Mouse (Mus musculus) T-helper 2 cell (primary cell): Measurements from ENCODE around the gene Dop1b.

Experiments used
- in situ Hi-C: fragments of 300-600 bp; cut with MboI, MseI; formaldehyde crosslinking; loops from one replicate; pipeline ENCODE4 v1.15.1; 2025; ENCODE audit warnings: high pct_unique_total_duplicates

Dop1b gene

DNA sequence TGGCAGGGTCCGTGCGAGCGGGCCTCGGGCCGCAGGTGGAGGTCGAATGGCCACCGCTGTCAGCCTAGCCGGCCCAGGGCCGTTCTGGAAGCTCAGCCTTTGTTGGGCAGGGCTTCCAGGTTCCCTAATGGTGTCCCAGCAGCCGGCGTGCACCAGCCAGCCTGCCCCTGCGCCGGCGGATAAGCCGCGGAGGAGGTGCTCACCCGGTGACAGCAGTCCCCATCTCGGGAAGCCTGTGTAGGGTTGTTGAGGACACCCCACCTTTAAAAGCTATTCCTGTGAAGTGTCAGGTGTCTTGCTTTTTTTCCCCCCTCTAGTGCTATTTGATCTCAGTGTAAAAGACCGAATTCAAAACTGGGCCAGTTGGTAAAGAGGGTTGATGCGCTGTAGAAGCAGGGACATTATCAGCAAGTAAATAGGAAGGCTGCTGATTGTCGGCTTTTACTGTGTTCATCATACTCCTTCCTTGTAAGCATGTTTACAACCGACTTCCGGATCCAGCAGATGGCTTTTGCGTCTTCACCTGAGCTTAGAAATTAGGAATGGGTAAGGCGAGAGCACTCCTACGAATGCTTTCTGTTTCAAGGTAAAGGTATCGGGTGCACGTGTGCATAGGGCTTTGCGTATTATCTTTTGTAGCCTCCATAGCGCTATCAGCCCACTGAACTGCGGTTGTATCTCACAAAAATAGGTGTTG, 633 bp downstream of the Dop1b start:
- in situ Hi-C loops = no loop called here

DNA sequence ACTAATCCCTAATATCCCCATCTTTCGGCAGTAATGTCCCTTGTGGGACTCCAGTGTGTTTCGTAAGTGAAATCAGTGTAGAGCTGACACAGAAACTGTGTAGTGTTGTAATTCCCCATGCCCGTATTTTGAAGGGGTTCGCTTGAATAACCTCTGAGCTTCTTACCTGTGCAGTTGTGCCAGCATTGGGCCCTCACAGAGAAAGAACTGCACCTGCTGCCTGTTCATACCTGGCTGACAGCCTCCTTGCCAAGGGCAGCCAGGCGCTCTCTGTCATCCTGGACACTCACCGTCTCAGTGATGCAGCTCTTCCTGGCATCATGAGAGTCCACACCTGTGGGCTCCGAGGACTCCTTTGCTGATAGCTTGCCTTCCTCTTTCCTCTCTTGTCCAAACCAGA, 1.3 kb downstream of the Dop1b start:
- in situ Hi-C loops = no loop called here

DNA sequence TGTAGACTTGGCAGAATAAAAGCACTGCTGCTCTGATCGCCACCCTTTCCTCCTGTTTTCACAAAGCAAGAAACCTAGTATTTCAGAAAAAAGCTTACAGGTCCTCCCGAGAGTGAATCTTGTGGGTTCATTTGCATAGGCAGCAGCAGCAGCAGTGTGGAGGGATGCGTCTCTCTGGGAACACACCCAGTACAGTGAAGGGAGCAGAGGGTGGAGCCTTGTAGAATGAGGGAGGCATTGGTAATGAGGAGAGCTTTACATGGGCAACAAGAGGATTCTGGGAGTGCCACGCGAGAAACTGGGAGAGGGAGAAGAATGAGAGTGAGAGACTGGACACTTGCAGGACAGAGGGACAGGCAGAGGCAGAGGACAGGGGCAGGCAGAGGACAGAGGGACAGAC, 2.7 kb downstream of the Dop1b start:
- in situ Hi-C loops = no loop called here

- in situ Hi-C loops = no loop called here
These were observed 4.1 kb downstream of the Dop1b start for GRCm38 (mm10) chr16:93715826-93716225.

DNA sequence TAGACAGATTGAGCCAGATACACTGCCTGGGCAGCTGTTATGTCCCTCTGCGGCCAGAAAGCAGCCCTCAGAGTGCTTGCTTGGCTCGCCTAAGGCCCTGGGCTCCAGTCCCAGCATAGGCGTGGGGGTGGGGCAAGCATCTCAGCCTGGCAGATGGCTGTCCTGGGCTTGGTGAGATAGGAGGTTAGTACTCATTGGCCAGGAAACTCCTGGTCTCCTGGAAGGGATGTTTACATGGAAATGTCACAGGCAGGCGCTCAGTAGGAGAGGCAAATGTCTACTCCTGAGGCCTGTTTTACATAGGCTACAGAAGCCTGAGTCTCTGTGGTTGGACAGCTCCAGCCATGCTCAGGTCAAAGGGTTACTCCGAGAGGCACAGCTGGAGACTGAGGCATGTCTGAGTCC, 5.6 kb downstream of the Dop1b start:
- in situ Hi-C loops = no loop called here

GRCm38 (mm10) chr16:93721771-93722170, 10.1 kb downstream of the Dop1b start:
- in situ Hi-C loops = no loop called here

GRCm38 (mm10) chr16:93722476-93722875, 10.8 kb downstream of the Dop1b start:
- in situ Hi-C loops = no loop called here

GRCm38 (mm10) chr16:93725417-93726144, 13.9 kb downstream of the Dop1b start:
- in situ Hi-C loops = no loop called here

- in situ Hi-C loops = no loop called here
These were observed 14.5 kb downstream of the Dop1b start for GRCm38 (mm10) chr16:93726186-93726585.

- in situ Hi-C loops = no loop called here
These were observed 17.0 kb downstream of the Dop1b start for GRCm38 (mm10) chr16:93728676-93729075.

DNA sequence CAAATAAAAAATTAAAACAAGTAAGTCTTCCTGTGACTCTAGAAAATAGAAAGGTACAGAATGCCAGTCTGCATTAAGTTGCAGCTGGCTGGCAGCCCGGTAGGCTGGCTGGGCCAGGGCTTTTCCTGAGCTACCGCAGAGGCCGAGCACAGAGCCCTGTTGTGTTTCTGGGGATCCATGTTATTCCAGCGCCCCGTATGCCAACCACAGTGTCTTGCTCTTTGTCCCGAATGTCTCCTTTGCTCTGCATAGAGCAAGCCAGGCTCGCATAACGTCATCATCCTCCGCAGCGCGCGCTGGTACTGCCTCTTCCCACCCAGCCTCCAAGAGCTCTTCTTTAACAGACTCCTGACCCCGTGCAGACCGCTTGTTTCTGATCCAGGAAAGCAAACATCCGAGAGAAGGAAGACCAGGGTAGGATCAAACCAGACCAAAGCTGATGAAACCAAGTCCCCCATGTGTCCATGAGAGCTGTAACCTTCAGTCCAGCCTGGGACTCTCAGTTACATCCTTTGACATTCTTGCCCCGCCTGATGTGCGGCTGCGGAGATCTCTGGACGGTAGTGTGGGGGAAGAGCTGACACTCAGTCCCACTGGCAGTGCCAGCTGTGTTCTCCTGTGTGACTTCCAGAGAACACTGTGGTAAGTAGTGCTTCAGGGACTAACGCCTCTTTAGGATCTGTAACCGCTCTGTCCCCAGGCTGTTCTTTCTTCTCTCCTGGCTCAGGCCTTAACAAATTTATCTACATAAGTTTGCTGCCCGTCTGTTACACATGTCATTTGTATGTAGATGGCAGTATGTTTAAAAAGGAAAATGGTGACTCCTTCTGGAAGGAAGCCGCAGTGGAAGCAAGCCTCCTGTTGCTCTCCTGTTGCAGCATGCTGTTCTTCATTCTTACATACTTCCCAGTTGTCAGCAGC, 18.4 kb downstream of the Dop1b start:
- in situ Hi-C loops = no loop called here

DNA sequence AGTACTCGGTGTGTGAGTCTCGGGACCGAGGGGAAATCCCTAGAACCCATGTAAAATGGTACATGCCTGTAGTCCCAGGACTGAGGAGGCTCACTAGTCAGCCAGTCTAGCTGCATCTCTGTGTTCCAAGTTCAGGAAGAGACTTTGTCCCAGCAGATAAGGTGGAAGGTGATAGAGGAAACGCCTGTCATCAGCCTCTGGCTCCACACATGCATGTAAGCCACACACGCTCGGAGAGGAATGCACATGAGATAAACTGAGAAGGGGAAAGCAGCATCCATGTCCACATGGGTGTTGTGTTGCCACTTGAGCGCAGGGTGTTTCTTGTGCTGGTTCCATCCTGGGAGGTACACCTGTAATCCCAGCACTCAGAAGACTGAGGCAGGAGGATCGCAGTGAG, 19.6 kb downstream of the Dop1b start:
- in situ Hi-C loops = no loop called here

GRCm38 (mm10) chr16:93732875-93733569, 21.3 kb downstream of the Dop1b start:
- in situ Hi-C loops = no loop called here

GRCm38 (mm10) chr16:93739251-93739650, 27.5 kb downstream of the Dop1b start:
- in situ Hi-C loops = no loop called here

DNA sequence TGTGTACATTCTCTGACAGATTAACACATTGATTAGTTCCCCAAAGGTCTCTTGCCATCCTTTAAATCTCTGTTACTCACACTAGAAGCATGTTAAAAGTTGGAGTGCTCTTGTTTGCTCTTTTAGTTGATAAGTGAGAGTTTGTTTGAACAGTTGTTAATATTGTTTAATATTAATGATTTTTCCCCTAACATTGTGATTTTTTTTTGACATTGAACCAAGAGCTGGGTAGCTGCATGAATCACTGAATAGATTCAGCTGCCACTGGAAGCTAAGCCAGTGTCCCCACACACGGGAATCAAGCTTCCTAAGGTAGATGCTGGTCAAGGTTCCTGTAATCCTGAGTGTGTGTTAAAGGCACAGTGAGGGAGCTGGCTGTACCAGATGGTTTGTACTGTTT, 31.2 kb downstream of the Dop1b start:
- in situ Hi-C loops = no loop called here

DNA sequence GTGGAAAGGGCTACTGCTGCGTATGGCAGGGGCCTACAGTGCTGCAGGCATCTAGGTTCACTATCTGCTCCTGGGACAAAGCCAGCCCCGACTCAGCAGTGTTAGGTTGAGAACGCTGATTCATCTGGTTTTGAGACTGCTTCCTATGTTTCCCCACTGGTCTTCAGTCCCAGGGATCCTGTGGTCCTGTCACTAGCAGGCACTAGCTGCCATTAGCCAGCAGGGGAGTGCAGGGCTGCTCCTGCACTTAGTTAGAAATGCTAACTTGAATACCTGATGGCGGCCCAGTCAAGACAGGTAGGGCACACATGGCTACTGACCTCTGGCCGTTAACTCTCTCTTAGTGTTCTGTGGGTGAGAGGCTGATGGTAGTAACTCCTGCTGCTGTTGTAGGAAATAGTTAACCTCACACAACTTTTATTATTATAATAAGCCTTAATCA, 32.4 kb downstream of the Dop1b start:
- in situ Hi-C loops = no loop called here

- in situ Hi-C loops = no loop called here
These were observed 33.2 kb downstream of the Dop1b start for GRCm38 (mm10) chr16:93744804-93745340.

DNA sequence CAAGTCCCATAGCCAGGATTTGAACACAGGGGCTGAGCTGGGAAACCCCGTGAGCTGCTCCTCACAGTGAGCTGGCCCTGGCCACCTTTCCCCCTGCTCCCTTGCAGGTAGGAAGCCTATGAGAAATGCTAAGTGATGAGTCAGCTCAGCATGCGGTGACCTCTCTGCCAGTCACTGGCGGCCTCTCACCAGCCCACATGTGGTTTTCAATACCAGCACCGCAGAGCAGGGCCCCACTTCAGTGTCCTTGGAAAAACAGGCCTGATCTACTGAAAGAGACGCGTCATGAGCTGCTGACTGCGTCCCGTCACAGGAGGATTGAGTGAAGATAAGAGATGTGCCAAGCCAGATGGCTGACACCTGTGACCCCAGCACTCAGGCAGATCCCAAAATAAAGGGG, 34.7 kb downstream of the Dop1b start:
- in situ Hi-C loops = no loop called here

DNA sequence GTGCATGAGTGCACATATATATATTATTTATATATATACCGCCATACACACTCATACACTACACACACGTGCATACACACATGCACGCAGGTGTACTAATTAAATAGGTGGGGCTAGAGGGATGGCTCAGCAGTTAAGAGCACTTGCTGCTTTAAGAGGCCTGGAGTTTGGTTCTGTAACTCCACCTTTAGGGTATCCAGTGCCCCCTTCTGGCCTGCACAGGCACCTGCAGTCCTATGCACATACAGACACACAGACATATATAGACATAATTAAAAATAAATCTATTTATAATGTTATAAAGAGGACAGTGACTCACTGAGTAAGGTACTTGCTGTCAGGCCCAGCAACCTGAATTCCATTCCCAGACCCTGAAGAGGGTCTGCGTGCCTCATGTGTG, 35.3 kb downstream of the Dop1b start:
- in situ Hi-C loops = no loop called here

DNA sequence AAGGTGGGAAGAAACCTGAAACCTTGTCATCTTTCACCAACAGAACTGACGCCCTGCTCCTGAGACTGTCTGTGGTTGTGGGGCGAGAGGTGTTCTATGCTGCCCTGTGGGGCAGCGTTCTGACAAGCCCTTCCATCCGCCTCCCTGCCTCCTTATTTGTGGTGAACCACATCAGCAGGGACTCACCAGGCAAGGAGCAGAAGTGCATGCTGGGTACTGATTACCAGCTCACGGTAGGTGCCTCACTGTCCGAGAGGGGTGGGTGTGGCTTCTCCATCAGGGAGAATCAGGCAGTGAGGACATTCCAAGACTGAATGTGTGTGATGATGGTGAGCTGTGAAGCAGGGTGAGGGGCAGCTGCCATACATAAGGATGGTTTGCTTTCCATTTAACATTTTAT, 35.7 kb downstream of the Dop1b start:
- in situ Hi-C loops = no loop called here

DNA sequence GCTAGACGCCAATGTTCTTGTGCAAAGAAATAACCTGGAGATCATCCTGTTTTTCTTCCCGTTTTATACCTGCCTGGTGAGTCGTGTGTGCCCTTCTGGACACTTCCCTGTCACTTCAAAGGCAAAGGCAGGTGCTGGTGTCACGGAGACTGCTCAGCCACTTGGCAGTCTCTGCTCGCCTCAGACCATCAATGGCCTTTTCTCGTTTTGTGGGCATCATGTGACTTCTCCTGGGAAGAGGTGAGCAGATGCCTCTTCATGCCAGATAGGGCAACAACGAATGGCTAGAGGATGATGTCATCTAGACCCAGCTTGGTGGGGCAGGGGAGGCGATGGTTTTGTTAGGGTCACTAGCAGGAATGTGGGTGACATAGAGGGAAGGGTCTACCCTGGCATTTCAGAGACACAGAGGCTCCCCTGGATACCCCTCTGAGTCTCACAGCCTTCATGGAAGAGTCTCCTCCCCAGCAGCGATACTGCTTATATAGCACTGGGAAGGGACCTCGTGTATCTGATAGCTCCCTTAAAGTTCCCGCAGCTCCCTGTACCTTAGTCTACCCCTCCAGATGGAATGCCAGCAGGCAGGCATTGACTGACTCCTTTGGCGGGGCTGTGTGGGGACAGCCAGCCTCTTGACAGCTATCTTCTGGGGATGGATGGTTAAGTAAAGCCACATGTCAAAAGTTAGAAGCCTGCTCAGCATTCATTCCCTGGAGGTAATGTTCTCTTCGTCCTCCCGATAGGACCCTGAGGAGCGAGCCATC, 37.6 kb downstream of the Dop1b start:
- in situ Hi-C loops = no loop called here
